Mouse (Mus musculus) bone marrow, adult 2 months (tissue): ENCODE data around the gene Cdyl.

ENCODE experiments used
- CTCF ChIP-seq: fragments of 200-500 bp; IDR thresholded peaks from 2 replicates; pipeline ENCODE4 v1.5.1; 2011; ENCODE audit warnings: low read length, control low read depth; ENCODE audit not compliant: control insufficient read depth, insufficient read depth
- POLR2A ChIP-seq: fragments of 200-500 bp; IDR thresholded peaks from 2 replicates; pipeline ENCODE4 v1.6.1; 2011; ENCODE audit warnings: low read depth, mild to moderate bottlenecking, control low read depth, low read length, borderline replicate concordance; ENCODE audit not compliant: control insufficient read depth

- TF ChIP-seq CTCF, result no peak
- TF ChIP-seq POLR2A, result no peak
Observed at GRCm38 (mm10) chr13:35749680-35750079, 90.0 kb downstream of the Cdyl start.
